Mouse (Mus musculus): ENCODE measurements around the gene Foxe1. TPM values are rescaled to one million over a fixed set of nuclear protein-coding genes. Genes with fewer than 3 reads are reported as not detected.

Foxe1 gene
- total RNA-seq, 2 experiments from 2014 or later = not detected

GRCm38 (mm10) chr4:46346221-46346620 lies 2.8 kb downstream of the Foxe1 start:
- ATAC-seq (replicated peaks; ENCODE audit: low FRiP score, poor library complexity, severe bottlenecking) = no peak

- no peak for ATAC-seq (replicated peaks; ENCODE audit: low FRiP score, poor library complexity, severe bottlenecking)
These were observed 3.7 kb downstream of the Foxe1 start for GRCm38 (mm10) chr4:46347141-46347540.

- no peak for ATAC-seq (replicated peaks; ENCODE audit: low FRiP score, poor library complexity, severe bottlenecking)
These were observed 4.4 kb downstream of the Foxe1 start for GRCm38 (mm10) chr4:46347580-46348515.

- no peak for ATAC-seq (replicated peaks; ENCODE audit: low FRiP score, poor library complexity, severe bottlenecking)
These were observed 5.5 kb downstream of the Foxe1 start for GRCm38 (mm10) chr4:46348897-46349296.

- no peak for ATAC-seq (replicated peaks; ENCODE audit: low FRiP score, poor library complexity, severe bottlenecking)
These were observed 6.1 kb downstream of the Foxe1 start for GRCm38 (mm10) chr4:46349530-46349929.

- ATAC-seq (replicated peaks; ENCODE audit: low FRiP score, poor library complexity, severe bottlenecking) = no peak
These were observed 9.6 kb downstream of the Foxe1 start for GRCm38 (mm10) chr4:46353045-46353444.

GRCm38 (mm10) chr4:46356351-46357133 lies 13.1 kb downstream of the Foxe1 start:
- 0 out of 2 replicates have a peak, but pooled peaks have one; percentile 62 for ATAC-seq (replicated peaks; ENCODE audit: low FRiP score, poor library complexity, severe bottlenecking)

GRCm38 (mm10) chr4:46359539-46360253 lies 16.3 kb downstream of the Foxe1 start:
- ATAC-seq (replicated peaks; ENCODE audit: low FRiP score, poor library complexity, severe bottlenecking) = no peak

- no peak for ATAC-seq (replicated peaks; ENCODE audit: low FRiP score, poor library complexity, severe bottlenecking)
These were observed 17.8 kb downstream of the Foxe1 start for GRCm38 (mm10) chr4:46361258-46361657.

GRCm38 (mm10) chr4:46364360-46364759 lies 21.0 kb downstream of the Foxe1 start:
- ATAC-seq (replicated peaks; ENCODE audit: low FRiP score, poor library complexity, severe bottlenecking) = no peak

GRCm38 (mm10) chr4:46367487-46367959 lies 24.1 kb downstream of the Foxe1 start:
- ATAC-seq (replicated peaks; ENCODE audit: low FRiP score, poor library complexity, severe bottlenecking) = no peak

GRCm38 (mm10) chr4:46369070-46369469 lies 25.7 kb downstream of the Foxe1 start:
- ATAC-seq (replicated peaks; ENCODE audit: low FRiP score, poor library complexity, severe bottlenecking) = no peak

- ATAC-seq (replicated peaks; ENCODE audit: low FRiP score, poor library complexity, severe bottlenecking) = no peak
These were observed 27.0 kb downstream of the Foxe1 start for GRCm38 (mm10) chr4:46370406-46370805.

GRCm38 (mm10) chr4:46371030-46371429 lies 27.6 kb downstream of the Foxe1 start:
- ATAC-seq (replicated peaks; ENCODE audit: low FRiP score, poor library complexity, severe bottlenecking) = no peak

- 0 out of 2 replicates have a peak, but pooled peaks have one; percentile 47 for ATAC-seq (replicated peaks; ENCODE audit: low FRiP score, poor library complexity, severe bottlenecking)
These were observed 31.0 kb downstream of the Foxe1 start for GRCm38 (mm10) chr4:46374455-46374854.

GRCm38 (mm10) chr4:46374869-46375368 lies 31.5 kb downstream of the Foxe1 start:
- ATAC-seq (replicated peaks; ENCODE audit: low FRiP score, poor library complexity, severe bottlenecking) = peak; percentile 88

- ATAC-seq (replicated peaks; ENCODE audit: low FRiP score, poor library complexity, severe bottlenecking) = no peak
These were observed 45.1 kb downstream of the Foxe1 start for GRCm38 (mm10) chr4:46388556-46388955.

GRCm38 (mm10) chr4:46389013-46389611 lies 45.7 kb downstream of the Foxe1 start, which contains the start of gene Trmo:
Gene Trmo (minus strand): TSS chr4:46389437.
- peak; percentile 84 for ATAC-seq (replicated peaks; ENCODE audit: low FRiP score, poor library complexity, severe bottlenecking)
